Mouse (Mus musculus) megakaryocyte progenitor cell, adult 5-6 weeks (primary cell): ENCODE results near the gene Echdc1. TPM values are rescaled to one million over a fixed set of nuclear protein-coding genes. Genes with fewer than 3 reads are reported as not detected.
A peak's percentile ranks its signal among the peaks of the same experiment; 100 is the strongest.

Experiments used
- ATAC-seq: replicated peaks from 2 replicates; pipeline ENCODE4 v1.8.0; 2016; ENCODE audit warnings: mild to moderate bottlenecking, moderate TSS enrichment, inconsistent platforms; ENCODE audit not compliant: poor library complexity
- total RNA-seq, 2 experiments: library from RNA; stranded (forward) in 1 of 2; stranded (reverse) in 1 of 2; fragments of 157-497, 149-512 nt in 1 of 2; fragments of 200-1000 nt in 1 of 2; gene quantifications; 2 replicates each; pipeline versions ENCODE4 v1.2.3 to v1.2.4; 2015 to 2017

The Echdc1 gene
- total RNA-seq (2015) (17.8 and 19.2 TPM in 2 replicates), total RNA-seq (2017) (22.3 and 33.7 TPM in 2 replicates)

- ATAC-seq = peak; percentile 95
Measured at GRCm38 (mm10) chr10:29313064-29313638, at the start of gene Echdc1. Echdc1 (plus strand) TSS chr10:29313166.

GRCm38 (mm10) chr10:29281736-29282135 lies 31.2 kb upstream of the Echdc1 start:
- ATAC-seq = no peak

GRCm38 (mm10) chr10:29285757-29286156 lies 27.2 kb upstream of the Echdc1 start:
- ATAC-seq = no peak

GRCm38 (mm10) chr10:29302230-29302629 lies 10.7 kb upstream of the Echdc1 start:
- no peak for ATAC-seq

GRCm38 (mm10) chr10:29311480-29312219 lies 1.3 kb upstream of the Echdc1 start:
- ATAC-seq = no peak

- ATAC-seq = no peak
Measured at GRCm38 (mm10) chr10:29313905-29314304, 939 bp downstream of the Echdc1 start.

- no peak for ATAC-seq
Measured at GRCm38 (mm10) chr10:29324817-29325216, 11.9 kb downstream of the Echdc1 start.

- no peak for ATAC-seq
Measured at GRCm38 (mm10) chr10:29333836-29334235, 20.9 kb downstream of the Echdc1 start.

- ATAC-seq = peak; percentile 99
Measured at GRCm38 (mm10) chr10:29338355-29339056, 25.5 kb downstream of the Echdc1 start.

- no peak for ATAC-seq
Measured at GRCm38 (mm10) chr10:29344232-29344631, 31.3 kb downstream of the Echdc1 start.

GRCm38 (mm10) chr10:29346638-29347037 lies 33.7 kb downstream of the Echdc1 start:
- ATAC-seq = no peak

GRCm38 (mm10) chr10:29351420-29351819 lies 38.5 kb downstream of the Echdc1 start:
- ATAC-seq = no peak

GRCm38 (mm10) chr10:29352575-29352974 lies 39.6 kb downstream of the Echdc1 start:
- no peak; the same call in 1 of the 2 replicates for ATAC-seq

GRCm38 (mm10) chr10:29354183-29354582 lies 41.2 kb downstream of the Echdc1 start:
- no peak for ATAC-seq

GRCm38 (mm10) chr10:29361095-29361463 lies 48.1 kb downstream of the Echdc1 start:
- peak; percentile 50 for ATAC-seq

GRCm38 (mm10) chr10:29361464-29362196 lies 48.7 kb downstream of the Echdc1 start:
- ATAC-seq = peak; percentile 74

- no peak for ATAC-seq
Measured at GRCm38 (mm10) chr10:29362197-29362900, 49.4 kb downstream of the Echdc1 start, which contains the start of gene Rnf146. Rnf146 (minus strand) TSS chr10:29362442.

- no peak for ATAC-seq
Measured at GRCm38 (mm10) chr10:29374065-29374464, 61.1 kb downstream of the Echdc1 start.

- no peak for ATAC-seq
Measured at GRCm38 (mm10) chr10:29381558-29381957, 68.6 kb downstream of the Echdc1 start.

GRCm38 (mm10) chr10:29394890-29395289 lies 81.9 kb downstream of the Echdc1 start:
- peak; percentile 88 for ATAC-seq
